Mouse (Mus musculus): ENCODE measurements around the gene Plod2. TPM values are rescaled to one million over a fixed set of nuclear protein-coding genes. Genes with fewer than 3 reads are reported as not detected.

Plod2 gene
- 36.3 and 37.6 TPM in 2 replicates for polyA plus RNA-seq (2012; rRNA removed)

DNA sequence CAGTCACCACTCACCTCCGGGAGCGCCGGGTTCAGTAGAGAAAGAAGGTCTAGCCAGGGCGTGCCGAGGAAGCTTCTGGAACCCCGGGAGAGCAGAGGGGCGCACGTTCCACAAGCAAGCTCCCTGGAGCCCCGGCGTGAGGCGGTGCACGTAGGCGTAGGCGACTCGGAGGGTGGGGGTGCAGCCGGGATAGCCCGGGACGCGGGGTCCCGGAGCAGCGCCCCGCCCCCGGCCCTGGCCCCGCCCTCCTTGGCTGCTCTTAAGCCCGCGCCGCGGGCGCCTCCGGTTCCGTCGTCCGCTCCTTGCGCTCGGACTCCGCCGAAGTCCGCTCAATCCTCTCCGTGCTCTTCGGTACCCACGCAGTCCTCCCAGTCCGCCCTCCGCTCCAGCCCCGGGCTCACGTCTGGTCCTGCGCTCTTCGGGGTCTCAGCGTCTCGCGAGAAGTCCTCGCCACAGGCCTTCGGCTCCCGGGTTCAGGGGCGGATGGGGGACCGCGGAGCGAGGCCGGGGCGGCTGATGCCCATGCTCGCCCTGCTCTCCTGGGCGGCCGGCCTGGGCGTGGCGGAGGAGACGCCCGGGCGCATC, at the start of gene Plod2:
Gene Plod2 (plus strand): TSS at position 247 of the 585 bp plus-strand sequence.
- peak; percentile 62 for DNase-seq (ENCODE audit: low spot score)

DNA sequence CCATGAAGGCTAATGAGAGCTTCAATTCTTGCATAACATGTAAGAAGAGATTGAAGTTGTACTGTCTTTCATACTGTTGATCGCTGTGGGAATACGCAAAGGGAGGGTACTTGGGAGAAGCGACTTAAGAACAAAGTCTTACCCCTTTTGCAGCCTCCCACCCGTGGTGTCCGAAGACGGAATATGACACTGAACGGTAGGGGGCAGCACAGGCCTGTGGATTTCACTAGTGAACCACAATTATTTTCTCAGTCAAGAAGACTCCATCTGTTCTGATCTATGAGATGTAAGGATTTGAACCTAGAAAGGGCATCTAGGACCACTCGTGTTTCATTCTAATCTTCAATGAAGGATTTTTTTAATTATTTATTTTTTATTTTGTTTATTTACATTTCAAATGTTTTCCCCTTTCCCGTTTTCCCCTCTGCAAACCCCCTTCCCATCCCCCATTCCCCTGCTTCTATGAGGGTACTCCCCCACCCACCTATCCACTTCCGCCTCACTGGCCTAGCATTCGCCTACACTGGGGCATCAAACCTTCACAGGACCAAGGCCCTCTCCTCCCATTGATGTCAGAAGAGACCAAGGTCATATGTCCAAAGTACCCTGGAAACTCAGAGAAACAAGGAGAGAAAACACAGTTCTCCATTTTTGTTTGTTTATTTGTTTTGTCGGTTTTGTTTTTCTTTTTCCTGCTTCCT, 42.2 kb upstream of the Plod2 start:
- DNase-seq (ENCODE audit: low spot score) = peak; percentile 66

DNA sequence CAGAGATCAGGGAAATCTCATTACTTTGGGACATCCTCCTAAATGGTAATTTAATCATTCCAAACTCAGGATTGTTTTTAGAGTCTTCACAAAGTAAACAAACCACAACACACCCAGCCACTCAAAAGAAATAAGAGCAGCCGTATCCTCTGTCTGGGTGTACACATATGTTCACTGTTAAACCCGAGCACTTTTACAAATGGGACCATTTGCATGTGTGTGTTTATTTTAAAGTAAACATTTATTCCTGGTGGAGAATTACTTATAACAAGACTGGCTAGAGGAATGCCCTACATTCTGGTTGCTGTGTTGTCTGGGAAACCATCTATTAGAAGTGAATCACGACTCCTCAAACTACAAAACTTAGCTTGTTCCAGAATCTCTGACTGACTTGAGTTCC, 37.8 kb upstream of the Plod2 start:
- no peak for DNase-seq (ENCODE audit: low spot score)

DNA sequence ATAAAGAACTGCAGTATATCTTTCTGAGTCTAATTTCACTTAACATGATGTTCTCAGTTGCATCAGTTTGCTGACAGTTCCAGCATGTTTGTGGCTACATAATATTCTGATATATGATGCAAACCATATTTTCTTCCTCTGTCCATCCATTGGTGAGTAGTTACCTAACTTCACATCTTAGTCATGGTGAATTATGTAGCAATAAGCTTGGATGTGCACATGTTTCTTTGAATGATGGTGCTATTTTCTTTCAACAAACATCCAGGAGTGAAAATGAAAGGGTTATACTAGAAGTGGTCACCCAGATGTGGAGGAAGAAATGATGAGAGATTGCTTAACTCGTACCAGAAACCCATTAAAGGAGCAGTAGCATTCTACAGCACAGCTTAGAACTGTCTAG, 37.1 kb upstream of the Plod2 start:
- no peak for DNase-seq (ENCODE audit: low spot score)

DNA sequence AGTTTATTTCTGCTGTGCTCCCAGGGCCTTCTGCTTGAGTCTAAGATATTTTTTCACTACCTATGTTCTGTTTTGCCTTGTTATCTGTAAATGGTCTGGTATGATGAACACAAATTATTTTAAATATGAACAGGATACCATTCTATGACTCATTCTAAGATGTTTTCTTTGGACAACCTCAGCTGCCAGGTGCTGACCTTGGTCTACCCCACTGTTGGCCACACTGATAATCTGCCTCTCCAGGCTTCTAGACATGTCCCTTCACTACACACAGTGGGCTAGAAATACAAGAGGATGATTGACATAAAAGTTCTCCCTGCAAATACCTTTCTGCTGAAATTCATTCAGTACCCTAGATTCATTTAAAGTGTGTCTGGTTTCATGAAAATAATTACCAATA, 30.3 kb upstream of the Plod2 start:
- no peak for DNase-seq (ENCODE audit: low spot score)

DNA sequence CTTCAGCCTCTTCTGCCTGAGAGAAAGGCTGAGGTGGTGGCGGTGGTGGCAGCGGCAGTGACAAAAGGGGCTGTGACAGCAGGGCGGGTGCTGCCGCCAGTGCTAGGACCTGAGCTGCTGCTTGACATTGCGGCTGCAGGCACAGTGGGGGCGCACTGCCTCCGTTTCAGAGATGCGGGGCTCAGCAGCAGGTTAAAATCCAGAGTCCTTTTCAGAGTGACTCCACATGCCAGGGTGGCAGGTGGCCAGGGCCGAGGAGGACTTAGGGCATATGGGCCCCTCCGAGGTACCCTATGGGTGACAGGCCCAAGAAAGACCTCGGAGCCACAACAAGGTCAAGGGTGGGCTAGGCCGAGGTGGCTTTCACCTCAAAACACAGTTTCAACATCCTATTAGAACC, 25.0 kb upstream of the Plod2 start:
- DNase-seq (ENCODE audit: low spot score) = no peak

DNA sequence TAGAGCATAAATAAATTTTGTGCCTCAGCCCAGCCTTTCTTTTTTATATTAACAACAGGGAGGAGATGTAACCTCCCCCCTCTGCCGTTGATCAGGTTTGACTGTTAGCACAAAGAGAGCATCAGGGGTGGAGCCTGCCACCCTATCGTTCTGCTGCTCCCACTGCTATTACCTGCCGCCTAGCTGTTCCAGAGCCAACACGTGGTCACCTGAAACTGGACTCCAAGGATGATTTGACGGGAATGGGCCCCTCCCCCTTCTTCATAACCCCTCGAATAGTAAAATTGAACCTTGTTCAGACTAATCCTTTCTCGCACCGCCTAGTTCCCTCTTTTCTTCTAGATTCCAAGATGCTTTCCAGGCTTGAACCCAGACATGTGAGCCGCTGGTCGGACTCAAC, 21.3 kb upstream of the Plod2 start:
- no peak for DNase-seq (ENCODE audit: low spot score)

DNA sequence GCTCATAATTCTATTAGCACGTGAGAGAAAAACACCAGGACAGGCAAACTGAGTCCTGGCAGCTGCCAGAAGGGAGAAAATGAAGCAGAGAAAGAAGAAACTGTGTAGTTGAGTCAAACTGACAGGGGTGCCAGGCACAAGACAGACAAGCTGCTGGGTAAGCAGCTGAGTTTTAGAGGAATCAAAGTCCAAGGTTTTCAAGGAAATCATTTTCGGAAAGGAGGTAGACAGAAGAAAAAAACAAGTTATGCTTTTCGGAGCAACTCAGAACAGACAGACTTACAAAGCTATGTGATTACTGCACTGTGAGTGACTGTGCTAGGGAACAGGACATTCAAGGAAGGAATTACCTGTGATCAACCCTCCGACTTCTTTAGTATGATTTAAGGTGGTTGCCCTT, 17.5 kb upstream of the Plod2 start:
- DNase-seq (ENCODE audit: low spot score) = no peak

DNA sequence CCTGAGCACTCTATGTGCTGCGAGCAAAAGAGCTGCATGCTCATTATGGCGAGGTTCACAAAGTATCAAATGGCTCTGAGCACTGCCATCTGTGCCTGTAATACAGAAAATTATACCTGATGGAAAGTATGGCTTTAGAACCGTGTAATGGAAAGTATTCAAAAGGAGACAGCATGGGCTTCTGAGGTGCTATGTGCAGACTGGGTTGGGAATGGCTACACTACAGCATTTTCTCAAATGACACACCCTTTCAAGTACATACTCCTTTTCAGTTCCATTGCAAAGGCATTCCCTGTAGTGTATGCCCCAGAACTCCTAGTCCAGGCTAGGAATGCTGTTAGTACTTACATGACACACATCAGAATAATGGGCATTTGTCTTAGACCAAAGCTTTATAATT, 12.0 kb upstream of the Plod2 start:
- no peak for DNase-seq (ENCODE audit: low spot score)

DNA sequence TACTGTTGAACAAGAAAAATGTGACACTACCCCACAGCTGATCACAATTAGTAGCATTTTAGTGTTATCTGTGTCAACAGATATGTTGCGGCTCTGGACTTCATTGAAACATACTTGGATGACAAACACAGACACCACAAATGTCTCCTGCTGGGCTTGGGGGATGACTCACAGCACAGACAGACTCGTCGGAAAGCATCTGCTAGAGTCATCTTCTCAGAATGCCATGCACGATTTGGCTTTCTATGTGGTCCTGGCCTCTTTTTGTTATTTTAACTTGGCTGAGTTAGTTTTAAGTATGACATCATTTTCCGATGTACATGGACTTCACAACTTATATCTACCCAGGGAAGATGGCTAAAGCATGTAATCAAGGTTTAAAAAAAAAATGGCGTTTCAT, 4.3 kb upstream of the Plod2 start:
- DNase-seq (ENCODE audit: low spot score) = no peak

DNA sequence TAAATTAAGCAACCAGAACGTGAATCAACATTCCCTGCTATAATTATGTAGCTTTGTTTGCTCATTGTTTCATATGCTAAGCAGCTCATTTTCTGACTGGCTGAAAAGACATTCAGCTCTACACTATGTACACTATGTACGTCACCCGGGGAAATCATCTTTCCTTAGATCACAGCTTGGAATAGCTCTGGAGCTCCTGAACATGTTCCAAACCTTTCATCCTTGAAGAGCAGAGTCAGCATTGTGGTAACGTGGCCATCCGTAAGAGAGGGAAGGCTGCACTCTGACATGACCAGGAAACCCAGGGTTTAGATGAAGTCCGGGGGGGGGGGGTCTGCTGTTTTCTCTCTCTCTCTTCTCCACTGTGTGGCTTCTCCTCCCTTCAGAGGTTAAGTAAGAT, 3.8 kb upstream of the Plod2 start:
- DNase-seq (ENCODE audit: low spot score) = no peak

DNA sequence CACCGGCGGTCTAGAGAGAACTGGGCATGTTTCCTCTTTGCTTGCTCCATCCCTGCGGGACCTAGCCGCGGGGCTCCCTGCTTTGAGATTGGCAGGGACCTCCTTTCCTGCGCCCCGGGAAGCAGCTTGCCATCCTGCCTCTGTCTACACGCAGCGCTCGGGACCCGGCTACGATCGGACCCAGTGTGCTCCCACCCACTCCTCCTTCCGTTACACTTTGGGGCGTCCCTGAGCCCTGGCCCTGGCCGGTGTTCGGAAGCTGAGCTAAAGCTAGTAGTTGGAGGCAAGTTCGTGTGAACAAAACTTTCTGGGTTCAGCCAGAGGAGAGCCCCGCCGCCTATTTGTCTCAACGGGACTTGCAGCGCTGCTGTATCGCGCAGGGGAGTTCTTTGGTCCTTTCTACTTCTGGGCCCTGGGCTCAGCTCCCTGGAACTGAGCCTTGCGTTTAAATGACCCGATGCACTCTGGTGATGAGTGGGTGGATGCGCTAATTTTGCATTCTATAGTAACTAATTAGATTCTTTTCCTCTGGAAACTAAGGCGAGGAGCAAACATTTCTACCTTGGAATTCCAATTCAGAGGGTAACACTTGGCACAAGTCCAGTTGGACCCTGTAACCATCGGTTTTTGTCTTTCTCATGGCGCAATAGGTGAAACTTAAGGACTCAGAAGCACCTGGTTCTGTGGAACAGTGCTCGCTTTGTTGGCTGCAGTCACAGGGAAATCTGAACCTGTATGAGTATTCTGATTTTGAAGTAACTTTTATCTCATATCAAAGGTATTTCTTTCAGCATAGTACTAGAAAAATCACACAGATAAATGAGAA, 781 bp downstream of the Plod2 start:
- DNase-seq (ENCODE audit: low spot score) = no peak

DNA sequence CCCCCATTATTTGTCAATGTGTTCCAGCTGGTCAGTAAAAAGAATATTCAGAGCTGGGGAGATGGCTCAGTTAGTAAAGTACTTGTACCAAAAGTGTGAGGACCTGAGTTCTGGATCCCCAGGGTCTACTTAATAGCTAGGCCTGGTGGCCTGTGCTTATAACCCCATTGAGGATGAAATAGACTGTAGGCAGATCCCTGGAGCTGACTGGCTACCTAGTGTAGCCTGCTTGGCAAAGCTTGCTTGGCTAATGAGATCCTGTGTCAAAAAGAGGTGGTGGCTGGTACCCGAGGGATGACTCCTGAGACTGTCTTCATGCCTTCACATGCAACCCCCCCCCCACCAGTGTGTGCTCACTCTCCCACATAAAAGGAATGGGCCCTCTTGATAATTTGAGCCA, 2.1 kb downstream of the Plod2 start:
- no peak for DNase-seq (ENCODE audit: low spot score)

DNA sequence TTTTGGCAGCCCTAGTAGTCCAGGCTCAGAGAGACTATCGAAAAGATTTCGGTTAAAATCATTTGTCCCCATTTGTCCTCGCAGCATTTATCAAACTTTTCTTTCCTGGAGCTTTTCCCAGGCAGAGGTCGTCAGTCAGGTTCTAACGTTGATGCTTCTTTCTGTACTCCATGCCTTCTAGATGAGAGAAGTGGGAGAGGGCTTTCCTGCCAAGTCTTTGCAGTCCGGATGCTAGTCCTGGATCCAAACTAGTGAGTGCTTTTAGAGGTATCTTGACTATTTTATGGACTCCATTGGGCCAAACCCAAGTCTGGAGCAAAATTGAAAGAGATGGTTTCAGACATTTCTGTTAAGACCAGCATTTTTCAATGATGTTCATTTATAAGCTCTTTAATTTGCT, 3.0 kb downstream of the Plod2 start:
- no peak for DNase-seq (ENCODE audit: low spot score)

DNA sequence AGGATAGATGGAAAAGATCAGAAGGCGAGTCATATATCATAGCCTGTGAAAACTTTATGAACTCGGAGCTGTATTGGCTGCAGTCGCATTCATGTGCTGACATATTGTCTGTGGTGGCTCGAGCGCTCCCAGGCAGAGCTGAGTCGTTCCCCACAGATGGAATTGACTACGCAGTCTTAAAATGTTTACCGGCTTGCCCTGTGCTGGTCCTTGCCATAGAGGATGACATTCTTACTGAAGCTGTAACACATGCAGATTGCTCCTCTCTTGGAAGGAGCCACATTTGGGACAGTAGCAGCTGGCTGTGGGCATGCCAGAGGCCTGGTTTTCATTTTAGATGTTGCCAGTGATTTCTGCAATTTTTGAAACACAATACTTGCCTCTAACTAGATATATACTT, 4.4 kb downstream of the Plod2 start:
- DNase-seq (ENCODE audit: low spot score) = no peak

DNA sequence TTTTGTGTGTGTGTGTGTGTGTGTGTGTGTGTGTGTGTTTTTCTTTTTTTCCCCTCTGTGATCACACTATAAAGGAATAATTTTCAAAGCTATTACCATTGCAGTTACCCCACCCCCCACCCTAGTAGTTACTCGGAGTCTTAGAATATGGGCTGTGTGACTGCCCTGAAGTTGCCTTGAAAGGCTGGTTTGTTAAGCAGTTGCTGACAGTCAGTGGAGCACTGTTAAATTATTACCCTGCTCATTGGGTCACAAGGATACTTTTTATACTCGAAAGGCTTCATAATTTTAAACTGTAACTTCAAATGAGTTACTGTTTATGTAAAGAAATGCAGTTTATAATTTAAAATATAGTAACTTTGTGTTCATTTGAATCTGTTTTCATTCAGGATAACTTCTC, 5.1 kb downstream of the Plod2 start:
- DNase-seq (ENCODE audit: low spot score) = no peak

DNA sequence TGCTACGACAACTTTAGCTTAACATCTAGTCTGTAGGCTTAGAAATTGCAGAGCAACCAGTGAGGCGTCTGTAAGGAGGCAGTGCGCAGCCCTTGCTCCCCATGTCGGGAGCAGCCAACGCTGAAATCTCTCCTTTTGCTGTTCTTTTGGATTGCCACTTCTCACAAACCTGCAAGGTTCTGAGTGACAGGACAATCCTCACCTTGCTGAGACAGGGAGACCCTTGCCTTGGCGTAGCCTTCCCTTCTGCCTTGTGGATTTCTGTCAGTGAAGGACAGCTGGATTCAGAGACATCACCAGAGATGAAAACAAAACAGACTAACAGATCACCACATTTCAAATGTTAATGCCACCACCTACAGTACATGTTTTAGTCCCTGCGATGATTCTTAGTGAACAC, 5.8 kb downstream of the Plod2 start:
- no peak for DNase-seq (ENCODE audit: low spot score)

DNA sequence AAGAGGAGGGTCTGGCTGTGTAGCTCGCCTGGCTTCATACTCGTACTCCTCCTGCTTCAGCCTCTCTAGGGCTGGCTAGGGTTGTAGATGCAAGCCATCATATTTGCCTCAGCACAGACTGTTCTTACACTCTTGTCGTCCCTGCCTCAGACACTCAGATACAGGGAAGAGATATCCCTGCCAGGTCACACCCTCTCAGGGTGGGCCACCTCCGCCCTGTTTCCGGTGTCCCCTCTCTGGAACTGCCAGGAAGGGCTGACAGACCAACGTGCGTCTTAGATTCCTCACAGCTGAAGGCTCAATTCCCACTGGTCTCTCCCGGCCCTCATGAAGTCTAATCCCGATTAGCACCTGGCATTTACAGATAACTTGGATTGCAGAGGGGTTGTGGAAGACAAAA, 6.6 kb downstream of the Plod2 start:
- DNase-seq (ENCODE audit: low spot score) = no peak

DNA sequence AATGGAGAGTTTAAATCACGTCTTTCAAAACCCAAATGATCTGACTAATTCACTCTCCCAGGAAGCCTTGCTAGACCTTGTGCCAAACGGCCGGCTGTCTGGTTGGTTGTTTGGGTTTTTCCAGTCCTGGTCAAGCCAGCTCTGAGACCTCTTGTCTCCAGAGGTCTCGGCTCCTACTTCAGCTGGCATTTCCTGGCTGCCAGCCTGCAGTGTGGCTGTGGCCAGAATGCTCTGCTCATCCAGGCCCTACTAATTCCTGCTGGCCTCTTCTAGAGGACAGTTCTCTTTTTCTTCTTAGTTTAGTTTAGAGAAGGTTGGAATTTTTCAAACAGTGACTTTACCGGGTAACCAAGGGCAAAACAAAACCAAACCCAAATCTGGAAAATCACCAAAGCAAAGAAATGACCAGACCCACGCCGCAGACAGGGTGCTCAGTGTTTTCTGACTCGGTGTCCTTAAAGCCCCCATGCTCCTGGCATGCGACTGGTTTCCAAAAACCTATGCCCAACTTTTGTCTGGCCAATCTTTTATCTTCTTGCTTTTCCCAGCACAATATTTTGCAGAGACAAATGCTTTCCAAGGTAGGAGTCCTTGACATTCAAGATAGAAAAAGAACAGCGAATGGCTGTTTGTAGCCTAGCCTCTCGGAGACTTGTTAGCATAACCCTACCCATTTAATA, 7.9 kb downstream of the Plod2 start:
- DNase-seq (ENCODE audit: low spot score) = no peak

DNA sequence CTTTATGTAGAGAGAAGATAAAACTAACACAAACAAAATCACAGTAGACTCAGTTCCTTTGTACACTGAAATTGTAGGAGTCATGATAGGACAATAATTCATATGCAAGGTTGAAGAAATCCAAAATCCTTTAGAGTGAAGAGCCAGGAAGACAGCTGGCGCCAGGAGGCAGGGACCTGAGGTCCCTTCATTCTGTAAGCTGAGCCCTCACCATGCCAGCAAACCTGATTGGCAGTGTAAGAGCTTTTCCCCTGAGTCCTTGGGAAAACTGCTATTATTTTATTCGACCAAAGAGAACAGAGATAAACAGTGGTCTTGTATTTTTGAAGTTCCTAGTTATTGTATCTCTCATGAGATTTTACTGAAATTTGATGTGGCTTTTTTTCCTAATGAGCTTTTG, 9.0 kb downstream of the Plod2 start:
- no peak for DNase-seq (ENCODE audit: low spot score)

DNA sequence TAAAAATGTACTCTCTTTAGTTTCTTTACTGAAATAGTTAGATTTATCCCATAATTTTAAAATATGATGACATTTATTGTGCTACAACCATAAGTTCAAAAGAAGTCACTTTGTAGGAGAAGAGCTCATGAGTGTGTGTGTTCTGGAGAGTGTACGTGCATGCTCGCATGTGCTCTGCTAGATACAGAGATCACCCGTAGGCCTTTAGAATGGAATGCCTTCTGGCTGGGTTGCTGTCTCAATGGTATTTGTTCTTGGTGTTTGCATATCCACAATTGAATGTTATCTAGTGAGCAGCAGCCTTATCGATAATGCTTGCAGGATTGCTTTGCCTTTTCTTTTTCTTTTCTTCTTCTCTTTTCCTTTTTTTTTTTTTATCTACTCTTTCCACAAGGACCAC, 9.6 kb downstream of the Plod2 start:
- no peak for DNase-seq (ENCODE audit: low spot score)

DNA sequence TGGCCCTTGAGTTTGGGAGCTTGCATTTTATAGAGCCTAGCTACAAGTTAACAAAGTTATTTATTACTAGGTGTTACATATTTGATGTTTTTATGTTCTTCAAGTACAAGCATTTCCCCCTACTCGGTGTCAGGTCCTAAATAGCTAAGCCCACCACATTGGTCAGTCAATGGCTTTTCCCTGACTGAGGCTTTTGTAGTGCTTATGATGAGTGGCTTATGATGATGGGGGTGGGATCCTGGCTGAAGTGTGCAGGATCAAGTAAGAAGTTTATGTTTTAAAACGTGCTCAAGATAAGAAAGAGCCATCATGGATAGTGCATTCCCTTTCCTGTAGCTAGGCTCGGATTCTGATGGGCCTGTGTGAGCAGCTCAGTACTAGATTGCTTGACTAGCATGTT, 10.7 kb downstream of the Plod2 start:
- no peak for DNase-seq (ENCODE audit: low spot score)
